Mouse (Mus musculus) cortical plate, adult 2 months (tissue): ENCODE measurements around the gene Fstl4.

Experiments used
- CTCF ChIP-seq: fragments of 200-500 bp; IDR thresholded peaks from 2 replicates; pipeline ENCODE4 v1.5.1; 2011; ENCODE audit warnings: mild to moderate bottlenecking, control low read depth, low read length; ENCODE audit not compliant: insufficient read depth; ENCODE audit errors: extremely low read depth
- POLR2A ChIP-seq: fragments of 200-500 bp; IDR thresholded peaks from 2 replicates; pipeline ENCODE4 v1.6.1; 2011; ENCODE audit warnings: mild to moderate bottlenecking, low read length, control low read depth; ENCODE audit not compliant: insufficient read depth; ENCODE audit errors: extremely low read depth

GRCm38 (mm10) chr11:53119966-53120365 lies 355.5 kb downstream of the Fstl4 start:
- TF ChIP-seq CTCF: no peak
- TF ChIP-seq POLR2A: no peak
